Mouse (Mus musculus): ENCODE data around the gene Itga3.

GRCm38 (mm10) chr11:95074694-95075093 lies 1.9 kb downstream of the Itga3 start:
- TF ChIP-seq CTCF (IDR thresholded peaks at IDR 0.05 in 2 of 3, conservative IDR thresholded peaks at IDR 0.05 in 1 of 3; ENCODE audit: control insufficient read depth in 1 of 3, insufficient read depth in 1 of 3, low read depth in 2 of 3, low read length in 3 of 3, poor library complexity in 1 of 3, severe bottlenecking in 1 of 3) (no peak), GATA1 (IDR thresholded peaks at IDR 0.05; ENCODE audit: low read depth, low read length) (no peak), CHD1 (IDR thresholded peaks at IDR 0.05; ENCODE audit: low read depth, low read length) (no peak), NELFE (IDR thresholded peaks at IDR 0.05; ENCODE audit: low read depth, low read length) (no peak), MAX (IDR thresholded peaks at IDR 0.05; ENCODE audit: low read length) (no peak)

Measured in MEL (cell line).